Mouse (Mus musculus): Measurements from ENCODE around the gene Sox5. TPM values are rescaled to one million over a fixed set of nuclear protein-coding genes. Genes with fewer than 3 reads are reported as not detected.

Gene Sox5
- polyA plus RNA-seq, 1 experiment from 2014 or later, result 29.7 TPM

GRCm38 (mm10) chr6:144398115-144398514 lies 383.7 kb downstream of the Sox5 start:
- H3K4me1 ChIP-seq (ENCODE audit: control insufficient read depth, insufficient read depth, low read length), result no peaks in the 10 kb centered on the region
- H3K36me3 ChIP-seq (ENCODE audit: control insufficient read depth, insufficient read depth, low read length), result no peaks in the 10 kb centered on the region
- peak; percentile 29 for DNase-seq
- H3K4me2 ChIP-seq (ENCODE audit: low read length), result no peak overlapping the region
- no peak for ATAC-seq (ENCODE audit: low FRiP score, low TSS enrichment)
- no peak overlapping the region for H3K4me3 ChIP-seq (replicated peaks; ENCODE audit: low read depth, low read length)
- no peak overlapping the region; the same call in 1 of the 2 replicates for H3K9ac ChIP-seq (replicated peaks; ENCODE audit: low read length)
- H3K27me3 ChIP-seq (ENCODE audit: control insufficient read depth, insufficient read depth, low read length), result no peaks in the 10 kb centered on the region
- no peaks in the 10 kb centered on the region for H3K9me3 ChIP-seq (ENCODE audit: control insufficient read depth, low read length)
- no peak overlapping the region for H3K27ac ChIP-seq (replicated peaks; ENCODE audit: low read depth, low read length)
- 25% methylated on average over 10 of the region's 10 CpGs for WGBS

DNA sequence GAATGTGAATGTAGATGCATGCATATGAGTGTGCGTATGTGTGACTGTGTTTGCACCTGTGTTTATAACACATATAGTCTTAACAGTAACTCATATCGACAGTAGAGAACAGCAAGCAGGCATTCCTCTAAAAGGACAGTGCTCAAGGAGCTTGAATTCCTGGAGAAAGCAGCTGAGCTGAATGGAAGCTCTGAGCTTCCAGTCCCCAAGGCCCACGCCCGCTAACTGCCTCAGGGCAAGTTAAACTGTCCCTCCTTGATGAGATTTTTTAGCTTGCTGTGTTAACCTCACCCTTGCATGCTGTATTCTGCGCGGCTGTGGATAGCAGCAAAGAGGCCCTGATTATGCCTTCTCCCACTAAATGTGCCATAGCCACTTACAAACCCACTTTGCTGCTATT lies 388.6 kb downstream of the Sox5 start:
- Histone ChIP-seq H3K4me3 (replicated peaks; ENCODE audit: low read depth, low read length) (no peak overlapping the region), H3K27ac (replicated peaks; ENCODE audit: low read depth, low read length) (no peak overlapping the region; the same call in 1 of the 2 replicates), H3K36me3 (ENCODE audit: control insufficient read depth, insufficient read depth, low read length) (no peaks in the 10 kb centered on the region), H3K4me2 (ENCODE audit: low read length) (no peak overlapping the region), H3K9me3 (ENCODE audit: control insufficient read depth, low read length) (no peaks in the 10 kb centered on the region), H3K27me3 (ENCODE audit: control insufficient read depth, insufficient read depth, low read length) (no peaks in the 10 kb centered on the region), H3K4me1 (ENCODE audit: control insufficient read depth, insufficient read depth, low read length) (peaks cover 3% of the 10 kb centered on the region; the same call in 1 of the 2 replicates), H3K9ac (replicated peaks; ENCODE audit: low read length) (no peak overlapping the region)
- ATAC-seq (ENCODE audit: low FRiP score, low TSS enrichment), result no peak
- 60% methylated on average over 6 of the region's 6 CpGs for WGBS
- peak; percentile 48 for DNase-seq

DNA sequence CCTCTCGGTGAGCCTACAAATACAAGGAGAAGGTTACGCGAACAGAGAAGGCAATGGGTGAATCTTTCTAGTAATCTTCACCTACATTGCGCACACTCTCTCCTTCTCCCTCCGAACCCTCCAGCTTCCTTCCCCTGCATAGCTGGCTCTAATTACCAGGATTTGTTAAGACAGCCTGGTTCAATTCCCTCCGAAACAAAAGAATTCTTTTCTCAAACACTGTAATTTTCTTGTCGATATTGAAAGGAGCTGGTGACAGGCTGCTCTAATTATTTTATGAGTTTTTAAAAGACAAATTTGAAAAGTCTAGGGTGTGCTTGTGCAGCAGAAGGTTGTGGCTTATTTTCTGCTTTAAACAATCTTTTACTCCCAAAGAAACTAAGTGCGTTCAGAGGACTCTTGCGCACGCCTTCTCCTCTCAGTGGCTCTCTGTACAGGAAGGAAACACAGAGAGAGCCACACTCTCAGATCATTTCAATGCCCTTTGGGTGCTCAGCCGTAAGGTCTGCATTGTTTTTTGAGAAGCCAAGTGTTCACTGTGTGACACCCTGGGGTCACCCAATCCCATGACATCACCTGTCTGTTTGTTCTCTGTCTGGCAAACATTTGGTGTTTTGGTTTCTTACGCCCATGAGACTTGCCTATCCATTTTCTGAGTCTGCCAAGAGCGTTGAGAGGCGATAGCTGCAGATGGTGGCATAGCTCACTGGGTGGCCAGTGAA lies 392.3 kb downstream of the Sox5 start:
- no peak for ATAC-seq (ENCODE audit: low FRiP score, low TSS enrichment)
- DNase-seq, result no peak
- 88% methylated on average over 14 of the region's 14 CpGs for WGBS
- Histone ChIP-seq H3K9ac (replicated peaks; ENCODE audit: low read length) (no peak overlapping the region), H3K36me3 (ENCODE audit: control insufficient read depth, insufficient read depth, low read length) (no peaks in the 10 kb centered on the region), H3K9me3 (ENCODE audit: control insufficient read depth, low read length) (no peaks in the 10 kb centered on the region), H3K4me2 (ENCODE audit: low read length) (no peak overlapping the region), H3K4me3 (replicated peaks; ENCODE audit: low read depth, low read length) (no peak overlapping the region), H3K27me3 (ENCODE audit: control insufficient read depth, insufficient read depth, low read length) (no peaks in the 10 kb centered on the region), H3K27ac (replicated peaks; ENCODE audit: low read depth, low read length) (no peak overlapping the region), H3K4me1 (ENCODE audit: control insufficient read depth, insufficient read depth, low read length) (peaks cover 7% of the 10 kb centered on the region; the same call in 1 of the 2 replicates)

DNA sequence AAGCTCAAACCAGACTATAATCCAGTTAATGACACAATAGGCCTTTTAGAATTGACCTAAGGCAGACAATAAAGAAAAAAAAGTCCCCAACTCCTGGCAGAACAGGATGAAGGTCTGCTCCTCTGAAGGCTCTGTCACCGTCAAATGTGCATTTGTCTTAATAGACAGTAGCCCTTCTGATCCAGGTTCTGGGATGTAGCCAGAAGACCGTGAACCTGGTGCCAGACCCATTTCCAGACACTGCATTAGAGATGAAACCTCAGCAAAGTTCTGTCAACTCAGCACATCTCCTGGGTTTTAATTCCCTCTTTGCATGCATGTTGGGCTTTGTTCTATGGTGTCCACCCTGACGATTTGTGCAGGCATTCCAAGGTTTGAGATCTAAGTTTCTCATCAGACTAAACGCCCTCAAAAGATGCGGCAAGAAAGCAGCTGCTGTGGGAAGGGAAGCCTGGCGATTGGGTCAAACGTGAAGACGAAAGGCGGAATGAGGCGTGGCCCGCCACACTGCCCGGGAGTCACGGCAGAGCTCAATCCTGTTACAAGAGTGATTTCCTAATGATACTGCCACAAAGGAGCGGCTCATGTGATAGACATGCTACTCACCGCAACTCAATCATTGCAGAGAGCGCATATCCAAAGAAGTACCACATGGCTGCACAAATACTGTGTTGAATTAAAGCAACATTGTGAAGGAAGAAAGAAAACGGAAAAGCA lies 394.1 kb downstream of the Sox5 start:
- no peak overlapping the region for H3K27ac ChIP-seq (replicated peaks; ENCODE audit: low read depth, low read length)
- H3K9me3 ChIP-seq (ENCODE audit: control insufficient read depth, low read length), result no peaks in the 10 kb centered on the region
- DNase-seq (peak; percentile 66), ATAC-seq (ENCODE audit: low FRiP score, low TSS enrichment) (peak; percentile 71; the same call in 1 of the 2 replicates)
- no peaks in the 10 kb centered on the region for H3K36me3 ChIP-seq (ENCODE audit: control insufficient read depth, insufficient read depth, low read length)
- no peaks in the 10 kb centered on the region for H3K27me3 ChIP-seq (ENCODE audit: control insufficient read depth, insufficient read depth, low read length)
- peak overlapping the region; percentile 45 for H3K4me2 ChIP-seq (ENCODE audit: low read length)
- H3K4me3 ChIP-seq (replicated peaks; ENCODE audit: low read depth, low read length), result 0 out of 2 replicates have a peak overlapping the region, but pooled peaks have one; percentile 14
- no peak overlapping the region for H3K9ac ChIP-seq (replicated peaks; ENCODE audit: low read length)
- 19% methylated on average over 17 of the region's 17 CpGs for WGBS
- peaks cover 4% of the 10 kb centered on the region; the same call in 1 of the 2 replicates for H3K4me1 ChIP-seq (ENCODE audit: control insufficient read depth, insufficient read depth, low read length)

DNA sequence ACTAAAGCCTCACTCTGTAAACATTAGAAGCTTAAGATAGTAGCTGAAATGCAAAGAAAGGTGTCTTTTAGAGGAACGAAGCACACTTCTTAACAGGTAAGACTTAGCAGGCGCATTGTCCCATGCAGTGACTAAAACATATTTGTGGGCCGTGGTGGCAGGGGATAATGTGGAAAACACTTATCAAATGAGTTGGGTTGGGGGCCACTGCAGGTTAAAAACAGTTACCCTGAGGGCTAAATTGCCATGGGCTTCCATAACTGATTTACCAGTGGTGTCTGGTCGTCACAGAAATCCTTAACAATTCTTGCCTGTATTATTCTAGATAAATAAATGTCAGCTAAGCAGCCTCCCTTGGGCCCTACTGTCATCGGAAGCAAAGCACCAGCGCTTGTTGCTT lies 401.1 kb downstream of the Sox5 start:
- Histone ChIP-seq H3K4me1 (ENCODE audit: control insufficient read depth, insufficient read depth, low read length) (no peaks in the 10 kb centered on the region), H3K9me3 (ENCODE audit: control insufficient read depth, low read length) (no peaks in the 10 kb centered on the region), H3K4me3 (replicated peaks; ENCODE audit: low read depth, low read length) (no peak overlapping the region), H3K27ac (replicated peaks; ENCODE audit: low read depth, low read length) (no peak overlapping the region), H3K9ac (replicated peaks; ENCODE audit: low read length) (no peak overlapping the region), H3K4me2 (ENCODE audit: low read length) (no peak overlapping the region), H3K27me3 (ENCODE audit: control insufficient read depth, insufficient read depth, low read length) (no peaks in the 10 kb centered on the region), H3K36me3 (ENCODE audit: control insufficient read depth, insufficient read depth, low read length) (no peaks in the 10 kb centered on the region)
- ATAC-seq (ENCODE audit: low FRiP score, low TSS enrichment), result no peak
- WGBS, result 72% methylated on average over 6 of the region's 6 CpGs
- no peak for DNase-seq

GRCm38 (mm10) chr6:144380171-144380570 lies 401.6 kb downstream of the Sox5 start:
- no peak for DNase-seq
- H3K27me3 ChIP-seq (ENCODE audit: control insufficient read depth, insufficient read depth, low read length), result no peaks in the 10 kb centered on the region
- H3K9ac ChIP-seq (replicated peaks; ENCODE audit: low read length), result no peak overlapping the region
- WGBS, result 78% methylated on average over 15 of the region's 15 CpGs
- no peak for ATAC-seq (ENCODE audit: low FRiP score, low TSS enrichment)
- H3K9me3 ChIP-seq (ENCODE audit: control insufficient read depth, low read length), result no peaks in the 10 kb centered on the region
- no peak overlapping the region for H3K27ac ChIP-seq (replicated peaks; ENCODE audit: low read depth, low read length)
- no peak overlapping the region for H3K4me2 ChIP-seq (ENCODE audit: low read length)
- no peaks in the 10 kb centered on the region for H3K36me3 ChIP-seq (ENCODE audit: control insufficient read depth, insufficient read depth, low read length)
- H3K4me1 ChIP-seq (ENCODE audit: control insufficient read depth, insufficient read depth, low read length), result no peaks in the 10 kb centered on the region
- no peak overlapping the region for H3K4me3 ChIP-seq (replicated peaks; ENCODE audit: low read depth, low read length)

DNA sequence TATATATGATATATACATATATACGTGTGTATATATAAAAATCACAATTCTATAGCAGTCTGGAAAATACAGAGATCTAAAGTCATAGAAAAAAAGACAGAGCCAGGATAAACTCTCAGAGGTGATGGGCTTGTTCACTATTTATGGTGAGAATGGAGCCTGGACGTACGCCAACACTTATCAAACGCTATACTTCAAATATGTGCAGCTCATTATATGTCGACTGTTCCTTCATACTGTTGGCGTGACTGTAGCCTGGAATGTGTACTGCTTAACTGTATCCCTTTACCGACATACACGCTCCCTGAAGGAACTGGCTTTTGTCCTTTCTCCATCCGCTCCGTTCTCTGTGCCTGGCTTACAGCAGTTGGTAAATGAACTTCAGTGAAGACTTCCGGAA lies 407.0 kb downstream of the Sox5 start:
- ATAC-seq (ENCODE audit: low FRiP score, low TSS enrichment), result no peak
- H3K27ac ChIP-seq (replicated peaks; ENCODE audit: low read depth, low read length), result no peak overlapping the region
- WGBS, result 95% methylated on average over 11 of the region's 11 CpGs

DNA sequence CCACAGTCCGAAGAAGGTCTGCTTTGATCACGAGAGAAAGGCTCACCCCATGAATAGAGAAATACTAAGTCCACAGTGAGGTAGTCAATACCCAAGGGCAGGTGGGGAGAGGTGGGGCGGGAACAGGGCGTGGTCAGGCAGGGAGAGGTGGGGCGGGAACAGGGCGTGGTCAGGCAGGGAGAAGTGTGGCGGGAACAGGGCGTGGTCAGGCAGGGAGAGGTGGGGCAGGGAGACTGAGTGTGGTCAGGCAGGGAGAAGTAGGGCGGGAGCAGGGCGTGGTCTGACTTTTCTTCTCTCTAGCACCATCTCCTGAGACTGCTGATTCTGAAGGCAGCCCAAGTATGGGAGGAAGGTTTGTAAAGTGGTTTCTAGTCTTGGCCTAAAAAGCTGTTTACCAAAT lies 411.1 kb downstream of the Sox5 start:
- no peaks in the 10 kb centered on the region; the same call in 1 of the 2 replicates for H3K27me3 ChIP-seq (ENCODE audit: control insufficient read depth, insufficient read depth, low read length)
- no peaks in the 10 kb centered on the region; the same call in 1 of the 2 replicates for H3K9me3 ChIP-seq (ENCODE audit: control insufficient read depth, low read length)
- no peaks in the 10 kb centered on the region for H3K36me3 ChIP-seq (ENCODE audit: control insufficient read depth, insufficient read depth, low read length)
- no peak overlapping the region for H3K9ac ChIP-seq (replicated peaks; ENCODE audit: low read length)
- no peak overlapping the region for H3K4me2 ChIP-seq (ENCODE audit: low read length)
- no peak overlapping the region for H3K27ac ChIP-seq (replicated peaks; ENCODE audit: low read depth, low read length)
- H3K4me3 ChIP-seq (replicated peaks; ENCODE audit: low read depth, low read length), result no peak overlapping the region
- 57% methylated on average over 10 of the region's 10 CpGs for WGBS
- no peaks in the 10 kb centered on the region for H3K4me1 ChIP-seq (ENCODE audit: control insufficient read depth, insufficient read depth, low read length)
- DNase-seq (no peak), ATAC-seq (ENCODE audit: low FRiP score, low TSS enrichment) (no peak)

More for the DNA sequence above, 407.0 kb downstream of the Sox5 start:
- Histone ChIP-seq H3K4me1 (ENCODE audit: control insufficient read depth, insufficient read depth, low read length) (no peaks in the 10 kb centered on the region), H3K4me2 (ENCODE audit: low read length) (no peak overlapping the region), H3K27me3 (ENCODE audit: control insufficient read depth, insufficient read depth, low read length) (no peaks in the 10 kb centered on the region), H3K9ac (replicated peaks; ENCODE audit: low read length) (no peak overlapping the region), H3K9me3 (ENCODE audit: control insufficient read depth, low read length) (no peaks in the 10 kb centered on the region; the same call in 1 of the 2 replicates), H3K36me3 (ENCODE audit: control insufficient read depth, insufficient read depth, low read length) (no peaks in the 10 kb centered on the region), H3K4me3 (replicated peaks; ENCODE audit: low read depth, low read length) (no peak overlapping the region)
- no peak for DNase-seq

All from midbrain, embryonic 14.5 days (tissue).